Mouse (Mus musculus): ENCODE data around the gene Celsr1.
"Not testable (repeated sequence)": the region's sequence is repeated elsewhere in the genome, so short reads cannot be mapped to it uniquely, and the experiment has no call there.

The Celsr1 gene

DNA sequence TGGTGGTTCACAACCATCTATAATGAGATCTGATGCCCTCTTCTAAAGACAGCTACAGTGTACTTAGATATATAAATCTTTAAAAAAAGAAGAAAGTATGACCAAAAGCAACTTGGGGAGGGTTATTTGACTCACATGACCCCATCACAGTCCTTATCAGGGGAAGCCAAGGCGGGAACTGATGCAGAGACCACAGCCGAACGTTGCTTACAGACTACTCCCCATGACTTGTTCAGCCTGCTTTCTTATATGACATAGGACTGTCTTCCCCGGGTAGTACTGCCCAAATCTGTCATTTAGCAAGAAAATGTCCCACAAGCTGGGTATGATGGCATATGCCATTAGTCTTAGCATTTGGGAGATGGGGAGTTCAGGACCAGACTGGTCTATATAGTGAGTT is 144.3 kb downstream of the Celsr1 start:
- DNase-seq, result no peak

GRCm38 (mm10) chr15:85885606-85886005 is 148.0 kb downstream of the Celsr1 start:
- DNase-seq, result peak in 1 of 2 experiments; percentile 12

DNA sequence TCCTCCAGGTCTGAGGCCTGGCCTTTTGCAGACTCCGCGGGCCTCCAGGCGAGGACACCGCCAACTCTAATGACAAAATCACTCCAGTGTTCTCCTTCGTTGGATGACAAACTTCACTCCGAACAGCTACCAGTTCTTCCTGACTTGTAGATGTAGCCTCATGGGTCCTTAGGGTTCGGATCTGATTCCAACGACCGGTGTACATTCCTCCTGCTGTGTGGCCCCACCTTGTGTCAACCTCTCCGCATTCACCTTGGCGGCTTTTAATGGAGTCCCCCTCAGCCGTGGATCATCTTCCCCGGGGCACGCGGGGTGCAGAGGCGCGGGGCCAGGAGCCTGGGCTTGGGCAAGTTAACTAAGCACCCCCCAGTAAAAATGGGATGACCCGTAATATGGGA is 154.1 kb downstream of the Celsr1 start:
- no peak for DNase-seq

GRCm38 (mm10) chr15:85878848-85879497 is 154.6 kb downstream of the Celsr1 start, which contains the start of gene Trmu:
Gene Trmu (plus strand): TSS chr15:85879312.
- DNase-seq, result peak; percentile 93 to 95

GRCm38 (mm10) chr15:85877336-85877735 is 156.2 kb downstream of the Celsr1 start:
- peak; percentile 72 for DNase-seq

GRCm38 (mm10) chr15:85867696-85868095 is 165.9 kb downstream of the Celsr1 start:
- DNase-seq, result peak; percentile 79 to 84

DNA sequence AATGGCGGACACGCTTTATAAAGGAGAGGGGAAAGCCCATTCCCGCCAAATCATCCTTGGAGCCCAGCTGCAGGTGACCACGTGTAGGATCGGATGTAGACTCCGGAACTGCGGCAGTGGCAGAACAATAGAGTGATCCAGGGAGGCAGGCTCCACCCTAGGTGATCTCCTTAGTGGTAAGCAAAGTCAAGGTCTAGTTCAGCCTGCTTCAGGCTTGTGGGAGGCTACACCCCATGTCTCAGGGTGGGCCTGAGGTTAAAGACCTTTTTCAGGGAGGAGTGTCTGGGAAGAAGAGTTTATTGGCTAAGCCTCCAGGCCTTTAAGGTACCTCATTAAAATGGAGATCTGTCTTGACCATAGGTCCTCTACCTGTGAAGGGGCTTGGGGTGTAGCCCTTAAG is 167.7 kb downstream of the Celsr1 start:
- not testable (repeated sequence) for DNase-seq

GRCm38 (mm10) chr15:85859490-85860031 is 174.0 kb downstream of the Celsr1 start, which contains the start of gene Gtse1:
Gene Gtse1 (plus strand): TSS chr15:85859745.
- DNase-seq, result peak; percentile 96 to 98

- DNase-seq, result peak in 1 of 2 experiments; percentile 40
These were observed 174.5 kb downstream of the Celsr1 start for GRCm38 (mm10) chr15:85858980-85859489.

DNA sequence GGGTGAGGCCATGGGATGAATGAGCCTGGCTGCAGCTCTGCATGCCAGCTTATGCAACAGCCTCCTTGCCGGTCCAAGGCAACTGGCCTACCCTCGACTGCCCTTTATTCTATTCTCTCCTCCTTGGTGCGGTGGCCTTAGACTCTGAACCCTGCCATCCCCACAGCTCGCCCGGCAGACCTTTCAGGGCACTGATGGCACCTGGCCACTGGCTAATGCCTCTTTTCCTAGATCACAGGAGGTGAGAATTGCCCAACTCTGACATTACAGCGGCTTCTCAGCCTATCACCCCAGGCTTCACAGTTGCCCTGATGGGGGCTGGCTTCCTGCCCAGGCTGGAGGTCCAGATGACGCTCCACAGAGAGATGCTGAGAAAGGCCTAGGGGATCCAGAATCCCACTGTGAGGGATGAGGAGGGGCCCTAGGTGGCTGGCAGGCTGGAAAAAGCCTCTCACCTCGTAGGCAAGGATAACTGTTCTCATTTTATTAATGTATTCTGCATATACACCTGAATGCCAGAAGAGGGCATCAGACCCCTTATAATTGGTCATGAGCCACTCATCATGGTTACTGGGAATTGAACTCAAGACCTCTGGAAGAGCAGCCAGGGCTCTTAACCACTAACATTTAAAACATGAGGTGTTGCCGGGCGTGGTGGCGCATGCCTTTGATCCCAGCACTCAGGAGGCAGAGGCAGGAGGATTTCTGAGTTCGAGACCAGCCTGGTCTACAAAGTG is 181.8 kb downstream of the Celsr1 start:
- peak; percentile 61 to 73 for DNase-seq

Data from kidney, postnatal 36 days (tissue).